Mouse (Mus musculus) cerebellum, adult 9-10 months (tissue): ENCODE results near the gene Gm6583.

ENCODE experiments used
- DNase-seq: peaks from one replicate; pipeline ENCODE4 v3.0.0; 2022

Gm6583 gene

GRCm38 (mm10) chr5:112367338-112367737 lies 11.5 kb upstream of the Gm6583 start:
- DNase-seq = no peak

- DNase-seq = no peak
Measured at GRCm38 (mm10) chr5:112366879-112367278, 11.0 kb upstream of the Gm6583 start.

- DNase-seq = no peak
Measured at GRCm38 (mm10) chr5:112364184-112364797, 8.5 kb upstream of the Gm6583 start.

- DNase-seq = no peak
Measured at GRCm38 (mm10) chr5:112360077-112360476, 4.2 kb upstream of the Gm6583 start.

- no peak for DNase-seq
Measured at GRCm38 (mm10) chr5:112359520-112359919, 3.7 kb upstream of the Gm6583 start.

- DNase-seq = no peak
Measured at GRCm38 (mm10) chr5:112356322-112356721, 489 bp upstream of the Gm6583 start.

GRCm38 (mm10) chr5:112355493-112355892 lies 340 bp downstream of the Gm6583 start:
- no peak for DNase-seq

GRCm38 (mm10) chr5:112349169-112349568 lies 6.7 kb downstream of the Gm6583 start:
- no peak for DNase-seq

GRCm38 (mm10) chr5:112346211-112346965 lies 9.4 kb downstream of the Gm6583 start:
- DNase-seq = no peak

- DNase-seq = no peak
Measured at GRCm38 (mm10) chr5:112344092-112344960, 11.5 kb downstream of the Gm6583 start.

GRCm38 (mm10) chr5:112343205-112343595 lies 12.6 kb downstream of the Gm6583 start:
- no peak for DNase-seq

GRCm38 (mm10) chr5:112342463-112343204 lies 13.2 kb downstream of the Gm6583 start, which contains the start of the genes Srrd and Hps4:
Srrd (minus strand) TSS chr5:112343040.
Hps4 (plus strand) TSS chr5:112343083.
- DNase-seq = peak; percentile 81

GRCm38 (mm10) chr5:112339215-112339614 lies 16.6 kb downstream of the Gm6583 start:
- no peak for DNase-seq

- no peak for DNase-seq
Measured at GRCm38 (mm10) chr5:112337004-112337403, 18.8 kb downstream of the Gm6583 start.

GRCm38 (mm10) chr5:112335473-112335872 lies 20.4 kb downstream of the Gm6583 start:
- DNase-seq = peak; percentile 60

- no peak for DNase-seq
Measured at GRCm38 (mm10) chr5:112329805-112330564, 25.8 kb downstream of the Gm6583 start.

GRCm38 (mm10) chr5:112327854-112328253 lies 28.0 kb downstream of the Gm6583 start:
- DNase-seq = no peak

- DNase-seq = no peak
Measured at GRCm38 (mm10) chr5:112326446-112327009, 29.3 kb downstream of the Gm6583 start.

- peak; percentile 94 for DNase-seq
Measured at GRCm38 (mm10) chr5:112325546-112326445, 30.0 kb downstream of the Gm6583 start, which contains the start of gene Tfip11. Tfip11 (plus strand) TSS chr5:112326358.
